Mouse (Mus musculus) c-Kit-positive CD71-positive TER-119-positive erythroid progenitor cells, embryonic 14.5 days (primary cell): ENCODE data around the gene Setd7.

Experiments
- DNase-seq: peaks from one replicate; pipeline ENCODE4 v3.0.0-alpha.2; 2013; ENCODE audit warnings: low spot score

The Setd7 gene

GRCm38 (mm10) chr3:51468530-51468929 is 92.1 kb downstream of the Setd7 start:
- DNase-seq: no peak
